Mouse (Mus musculus) heart, embryonic 14.5 days (tissue): Measurements from ENCODE around the gene Slc28a1. TPM values are rescaled to one million over a fixed set of nuclear protein-coding genes. Genes with fewer than 3 reads are reported as not detected.

Experiments
- ATAC-seq: fragments of 200-750 bp; cut with Nextera tagmentation; 2 replicates; pipeline ENCODE4 v1.8.0; 2017; ENCODE audit warnings: low read depth, moderate TSS enrichment; ENCODE audit not compliant: insufficient number of reproducible peaks, insufficient read depth, low FRiP score
- H3K27ac ChIP-seq, 2 experiments: fragments of 200-500 bp in 1 of 2; fragments of 300-500 bp in 1 of 2; sonication (generic) in 1 of 2; replicated peaks in 1 of 2; 2 replicates each; pipeline ENCODE4 v1.5.1; 2012 to 2014; ENCODE audit warnings: low read depth in 2 of 2, low read length in 2 of 2, control low read depth in 1 of 2, mild to moderate bottlenecking in 1 of 2, mixed read lengths in 1 of 2; ENCODE audit not compliant: control insufficient read depth in 1 of 2, insufficient read depth in 1 of 2
- H3K27me3 ChIP-seq: fragments of 300-500 bp; sonication (generic); 2 replicates; pipeline ENCODE4 v1.6.1; 2014; ENCODE audit warnings: mild to moderate bottlenecking, low read length, control low read depth; ENCODE audit not compliant: control insufficient read depth, insufficient read depth
- H3K36me3 ChIP-seq: fragments of 300-500 bp; sonication (generic); 2 replicates; pipeline ENCODE4 v1.6.1; 2014; ENCODE audit warnings: mild to moderate bottlenecking, control low read depth, low read length, mixed read lengths; ENCODE audit not compliant: control insufficient read depth, insufficient read depth
- H3K4me1 ChIP-seq, 2 experiments: fragments of 200-500 bp in 1 of 2; fragments of 300-500 bp in 1 of 2; sonication (generic) in 1 of 2; 2 replicates each; pipeline ENCODE4 v1.6.1; 2012 to 2014; ENCODE audit warnings: low read length in 2 of 2, control low read depth in 1 of 2, mixed read lengths in 1 of 2; ENCODE audit not compliant: control insufficient read depth in 2 of 2, insufficient read depth in 2 of 2
- H3K4me2 ChIP-seq: fragments of 300-500 bp; sonication (generic); 2 replicates; pipeline ENCODE4 v1.6.1; 2014; ENCODE audit warnings: mild to moderate bottlenecking, low read length
- H3K4me3 ChIP-seq, 2 experiments: fragments of 200-500 bp in 1 of 2; fragments of 300-500 bp in 1 of 2; sonication (generic) in 1 of 2; 2 replicates each; pipeline ENCODE4 v1.5.1; 2012 to 2014; ENCODE audit warnings: low read length in 2 of 2, mild to moderate bottlenecking in 2 of 2, control low read depth in 1 of 2, low read depth in 1 of 2, moderate library complexity in 1 of 2; ENCODE audit not compliant: control insufficient read depth in 1 of 2, insufficient read depth in 1 of 2
- H3K9ac ChIP-seq: fragments of 300-500 bp; sonication (generic); 2 replicates; pipeline ENCODE4 v1.6.1; 2014; ENCODE audit warnings: mild to moderate bottlenecking, low read length
- H3K9me3 ChIP-seq: fragments of 300-500 bp; sonication (generic); 2 replicates; pipeline ENCODE4 v1.6.1; 2016; ENCODE audit warnings: low read length, control low read depth; ENCODE audit not compliant: control insufficient read depth
- WGBS: fragments of 180-500 bp; shearing (Covaris S2); extraction: QIAGEN DNeasy Blood & Tissue Kit; methylation state at CpG from one replicate; pipeline ENCODE4 v1.1.7; 2014; 5-methylcytosine and 5-hydroxymethylcytosine counted together
- polyA plus RNA-seq: library from polyadenylated mRNA; unstranded; fragments of >200 nt; fragmentation: Nextera tagmentation; extraction: Ambion mirVana; gene quantifications from 2 replicates; pipeline ENCODE4 v1.2.1, GENCODE M21; 2014

The Slc28a1 gene
- polyA plus RNA-seq, 1 experiment from 2014 or later, result 0.11 TPM

DNA sequence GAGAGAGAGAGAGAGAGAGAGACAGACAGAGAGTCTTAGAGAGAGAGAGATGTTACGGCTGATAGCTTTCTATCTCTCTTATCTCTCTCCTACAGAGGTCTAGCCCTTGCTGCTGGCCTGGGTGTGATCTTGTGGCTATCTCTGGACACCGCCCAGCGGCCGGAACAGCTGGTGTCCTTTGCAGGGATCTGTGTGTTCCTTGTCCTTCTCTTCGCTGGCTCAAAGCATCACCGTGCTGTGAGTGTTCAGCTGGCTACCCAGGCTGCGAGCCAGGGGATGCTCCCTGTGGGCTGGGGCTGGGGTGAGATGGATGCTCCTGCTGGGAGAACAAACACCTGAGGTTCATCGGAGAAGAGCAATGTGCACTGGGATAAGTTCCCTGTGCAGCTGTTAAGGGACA lies 10.2 kb downstream of the Slc28a1 start:
- 64% methylated on average over 8 of the region's 8 CpGs for WGBS

DNA sequence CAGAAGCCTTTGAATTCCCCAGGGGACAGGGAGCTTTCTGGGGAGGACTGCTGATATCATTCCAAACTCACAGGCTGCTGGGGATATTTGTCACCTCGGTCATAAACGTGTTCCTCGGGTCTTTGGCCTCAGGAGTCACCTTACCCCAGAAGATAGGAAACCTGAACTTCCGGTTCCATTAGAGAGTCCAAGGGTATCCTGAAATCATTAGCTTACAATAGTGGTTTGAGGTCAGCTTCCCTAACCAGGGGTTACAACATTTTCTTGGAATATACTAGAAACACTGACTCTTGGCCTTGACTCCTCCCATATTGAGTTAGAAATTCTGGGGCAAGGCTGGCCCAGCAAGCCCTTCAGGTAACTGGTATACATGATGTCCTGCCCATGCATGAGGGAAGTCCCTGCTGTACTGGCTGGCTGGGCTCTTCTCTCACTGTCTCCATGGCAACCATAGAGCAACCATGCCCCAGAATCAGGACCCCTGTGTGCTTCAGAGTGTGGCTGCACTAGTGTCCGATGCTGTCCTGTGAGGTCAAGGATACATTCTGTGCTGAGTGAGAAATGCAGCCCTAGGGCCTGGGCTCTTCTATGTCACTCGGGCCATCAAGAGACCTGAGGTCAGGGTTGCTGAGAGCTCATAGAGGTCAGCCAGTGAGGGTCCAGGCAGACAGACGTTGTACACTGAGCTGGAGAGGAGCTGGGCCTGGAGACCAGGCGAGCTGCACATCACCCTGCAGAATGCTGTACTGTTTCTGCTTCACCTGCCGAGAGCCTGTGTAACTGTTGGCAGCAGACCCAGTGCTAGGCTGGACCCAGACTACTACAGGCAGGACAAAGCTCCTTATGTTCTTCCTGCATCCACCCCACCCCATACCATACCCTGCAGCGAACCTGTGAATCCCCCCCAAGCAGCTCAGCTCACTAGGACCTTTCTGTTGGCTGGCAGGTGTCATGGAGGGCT lies 10.9 kb downstream of the Slc28a1 start:
- 72% methylated on average over 10 of the region's 10 CpGs for WGBS

More for the DNA sequence above, 10.2 kb downstream of the Slc28a1 start:
- no peaks in the 10 kb centered on the region for H3K36me3 ChIP-seq
- no peak overlapping the region for H3K4me3 ChIP-seq
- no peak overlapping the region for H3K9ac ChIP-seq
- no peak overlapping the region for H3K4me2 ChIP-seq
- no peak for ATAC-seq
- peaks cover 4 to 14% of the 10 kb centered on the region in 2 experiments for H3K4me1 ChIP-seq
- no peaks in the 10 kb centered on the region for H3K9me3 ChIP-seq
- H3K27ac ChIP-seq, result no peak overlapping the region
- H3K27me3 ChIP-seq, result no peaks in the 10 kb centered on the region

DNA sequence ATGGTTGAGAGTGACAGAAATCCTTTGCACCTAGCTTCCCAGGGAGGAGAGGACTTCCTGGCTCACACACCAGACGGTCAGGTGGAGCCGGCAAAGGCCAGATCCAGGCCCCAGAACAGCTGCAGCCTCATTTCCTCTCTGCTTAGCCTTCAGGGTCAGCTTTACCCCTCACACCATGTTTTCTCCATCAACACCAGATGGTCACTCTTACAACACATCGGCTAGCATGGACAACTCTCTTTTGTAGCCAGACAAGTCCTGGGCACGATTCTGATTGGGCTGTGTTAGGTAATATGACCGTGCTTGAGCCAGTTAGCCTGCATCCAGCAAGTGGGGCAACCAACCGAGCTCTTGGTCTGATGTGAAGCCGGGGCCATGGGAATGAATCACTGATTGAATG lies 17.3 kb downstream of the Slc28a1 start:
- Histone ChIP-seq H3K4me2 (no peak overlapping the region), H3K27me3 (no peaks in the 10 kb centered on the region), H3K36me3 (no peaks in the 10 kb centered on the region), H3K4me1 (peaks cover 29 to 40% of the 10 kb centered on the region in 2 experiments), H3K9ac (no peak overlapping the region), H3K4me3 (no peak overlapping the region), H3K27ac (no peak overlapping the region; a peak in 1 of 4 replicates), H3K9me3 (no peaks in the 10 kb centered on the region)
- ATAC-seq, result no peak
- WGBS, result 65% methylated on average over 7 of the region's 7 CpGs

More for the DNA sequence above, 10.9 kb downstream of the Slc28a1 start:
- H3K36me3 ChIP-seq, result no peaks in the 10 kb centered on the region
- H3K4me3 ChIP-seq, result no peak overlapping the region
- no peak overlapping the region for H3K27ac ChIP-seq
- H3K9ac ChIP-seq, result no peak overlapping the region
- ATAC-seq, result no peak; the same call in 1 of the 2 replicates
- no peaks in the 10 kb centered on the region for H3K27me3 ChIP-seq
- H3K4me1 ChIP-seq, result peaks cover 4 to 15% of the 10 kb centered on the region in 2 experiments
- H3K4me2 ChIP-seq, result no peak overlapping the region
- H3K9me3 ChIP-seq, result no peaks in the 10 kb centered on the region

DNA sequence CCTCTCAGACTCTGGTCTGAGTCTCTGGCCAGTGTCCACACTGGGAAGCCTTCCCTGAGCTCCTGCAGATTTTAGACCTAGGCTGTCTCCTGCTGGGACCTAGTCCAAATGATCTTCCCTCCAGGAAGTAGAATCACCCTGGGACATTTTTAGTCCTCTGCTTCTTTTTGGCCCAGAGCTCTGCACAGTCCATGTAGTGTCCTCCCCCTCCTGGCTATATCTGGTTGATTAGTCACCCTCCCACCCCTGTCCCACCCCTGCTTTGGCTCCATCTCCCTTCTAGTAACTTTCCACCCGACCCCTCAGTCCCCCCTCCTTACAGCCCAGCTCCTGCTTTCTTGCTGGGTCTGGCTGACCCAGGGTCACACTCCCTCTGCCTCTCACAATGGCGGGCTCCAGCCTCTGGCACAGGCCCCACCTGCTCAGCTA lies 18.3 kb downstream of the Slc28a1 start:
- H3K4me1 ChIP-seq, result peaks cover 29 to 40% of the 10 kb centered on the region in 2 experiments
- H3K27me3 ChIP-seq, result no peaks in the 10 kb centered on the region
- 18% methylated on average over 2 of the region's 2 CpGs for WGBS
- no peaks in the 10 kb centered on the region for H3K36me3 ChIP-seq
- peak; percentile 80 for ATAC-seq
- peak overlapping the region; percentile 61 to 81 for H3K27ac ChIP-seq
- H3K4me2 ChIP-seq, result no peak overlapping the region
- H3K9me3 ChIP-seq, result no peaks in the 10 kb centered on the region
- H3K4me3 ChIP-seq, result no peak overlapping the region
- H3K9ac ChIP-seq, result 0 out of 2 replicates have a peak overlapping the region, but pooled peaks have one; percentile 21

DNA sequence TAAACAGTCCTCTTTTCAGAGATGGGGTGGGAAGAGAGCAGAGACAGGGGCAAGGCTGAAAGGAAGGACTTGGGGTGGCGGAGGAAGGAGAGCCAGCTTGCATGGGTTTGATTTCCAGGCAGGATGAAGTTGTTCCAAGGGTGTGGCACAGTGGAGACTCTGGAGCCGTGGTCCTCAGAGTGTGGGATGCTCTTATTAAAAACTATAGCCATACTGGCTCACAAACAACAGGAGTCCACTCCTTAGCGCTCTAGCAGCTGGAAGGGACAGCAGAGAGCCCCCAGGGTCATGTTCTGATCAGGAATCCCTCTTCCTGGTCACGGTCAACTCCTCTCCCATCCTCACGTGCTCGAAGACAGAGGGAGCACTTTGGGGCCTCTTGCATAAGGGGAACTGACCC lies 18.8 kb downstream of the Slc28a1 start:
- H3K4me3 ChIP-seq, result no peak overlapping the region
- no peaks in the 10 kb centered on the region for H3K9me3 ChIP-seq
- no peaks in the 10 kb centered on the region for H3K36me3 ChIP-seq
- no peak for ATAC-seq
- peak overlapping the region; percentile 61 to 81 for H3K27ac ChIP-seq
- H3K9ac ChIP-seq, result no peak overlapping the region
- 75% methylated on average over 6 of the region's 6 CpGs for WGBS
- H3K27me3 ChIP-seq, result no peaks in the 10 kb centered on the region
- peaks cover 29 to 40% of the 10 kb centered on the region in 2 experiments for H3K4me1 ChIP-seq
- no peak overlapping the region for H3K4me2 ChIP-seq

DNA sequence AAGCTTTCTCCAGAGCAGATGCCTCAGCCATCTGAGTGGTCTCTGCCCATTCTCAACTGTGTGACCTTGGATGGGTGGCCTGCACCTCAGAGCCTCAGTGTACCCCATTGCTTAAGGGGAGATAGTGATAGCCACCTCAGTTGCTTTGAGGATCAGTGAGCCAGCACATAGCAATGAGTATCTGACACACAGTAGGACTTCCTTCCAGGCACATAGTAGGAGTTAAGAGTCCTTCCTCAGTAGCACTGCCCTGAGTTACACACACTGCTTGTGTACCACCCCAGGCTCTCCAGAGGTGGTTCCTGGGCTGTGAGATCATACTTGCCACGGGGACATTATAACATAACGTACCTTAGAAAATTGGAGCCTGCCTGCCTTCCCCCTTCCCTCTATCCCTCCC lies 19.3 kb downstream of the Slc28a1 start:
- peak overlapping the region; percentile 42; the same call in 1 of the 2 replicates for H3K9ac ChIP-seq

DNA sequence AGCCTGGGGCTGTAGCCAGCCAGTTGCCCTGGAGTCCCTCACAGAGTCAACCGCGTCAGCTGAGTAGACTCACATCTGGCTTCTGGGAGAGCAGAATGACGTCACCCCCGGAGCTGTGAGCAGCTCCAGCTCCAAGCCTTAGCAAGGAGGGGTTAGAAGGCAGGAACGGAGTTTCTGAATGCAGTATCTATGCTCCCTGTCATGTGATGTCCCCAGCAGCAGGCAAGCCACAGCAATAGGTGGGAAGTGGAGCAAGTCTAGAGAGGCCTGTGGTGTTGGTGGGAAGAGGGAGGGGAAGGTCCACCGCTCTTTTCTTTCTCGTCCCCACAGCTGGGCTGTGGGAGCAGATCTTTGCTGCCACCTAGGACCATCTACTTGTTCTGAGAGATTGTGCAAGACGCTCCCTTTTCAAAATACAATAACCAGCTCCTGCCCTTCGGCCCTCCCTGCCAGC lies 20.0 kb downstream of the Slc28a1 start:
- Histone ChIP-seq H3K4me3 (no peak overlapping the region), H3K4me1 (peaks cover 26 to 35% of the 10 kb centered on the region in 2 experiments), H3K27ac (peak overlapping the region; percentile 59 to 81), H3K27me3 (no peaks in the 10 kb centered on the region), H3K9ac (peak overlapping the region; percentile 42), H3K36me3 (no peaks in the 10 kb centered on the region), H3K4me2 (peak overlapping the region; percentile 48), H3K9me3 (no peaks in the 10 kb centered on the region)
- peak; percentile 63 for ATAC-seq
- 10% methylated on average over 9 of the region's 9 CpGs for WGBS

More for the DNA sequence above, 19.3 kb downstream of the Slc28a1 start:
- peaks cover 29 to 40% of the 10 kb centered on the region in 2 experiments for H3K4me1 ChIP-seq
- no peaks in the 10 kb centered on the region for H3K36me3 ChIP-seq
- H3K27me3 ChIP-seq, result no peaks in the 10 kb centered on the region
- peak overlapping the region; percentile 48; the same call in 1 of the 2 replicates for H3K4me2 ChIP-seq
- H3K9me3 ChIP-seq, result no peaks in the 10 kb centered on the region
- no peak overlapping the region for H3K4me3 ChIP-seq
- H3K27ac ChIP-seq, result peak overlapping the region in 1 of 2 experiments; percentile 81; a peak in 2 of 4 replicates
- ATAC-seq, result no peak
- 72% methylated on average over 2 of the region's 2 CpGs for WGBS
